Mouse (Mus musculus) right cerebral cortex, adult 18-20 months (tissue): ENCODE data around the gene Olfr193.
"Not testable (repeated sequence)": the region's sequence is repeated elsewhere in the genome, so short reads cannot be mapped to it uniquely, and the experiment has no call there.

Source experiments
- DNase-seq: peaks from one replicate; pipeline ENCODE4 v3.0.0; 2022; ENCODE audit warnings: mixed read lengths

Olfr193 gene

DNA sequence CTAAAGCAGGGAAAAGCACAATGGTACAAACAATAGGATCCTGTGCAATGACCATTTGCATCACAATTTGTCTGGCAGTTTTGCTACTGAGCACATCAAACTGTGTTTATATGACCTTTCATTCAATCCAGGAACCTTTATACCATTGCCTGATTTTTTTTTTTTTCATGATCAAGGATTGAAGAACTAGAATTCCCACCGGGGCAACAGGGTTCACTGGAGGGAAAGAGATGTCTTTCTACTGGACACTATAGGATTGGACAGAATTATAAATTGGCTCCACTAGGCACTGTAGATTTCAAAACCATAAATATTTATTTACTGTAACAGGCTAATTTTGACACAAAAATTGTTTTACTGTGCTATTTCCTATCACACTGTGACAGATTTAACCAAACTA lies at the start of gene Olfr193:
Gene Olfr193, minus strand, starts transcription at position 101 of the 400 bp plus-strand sequence.
- no peak for DNase-seq

DNA sequence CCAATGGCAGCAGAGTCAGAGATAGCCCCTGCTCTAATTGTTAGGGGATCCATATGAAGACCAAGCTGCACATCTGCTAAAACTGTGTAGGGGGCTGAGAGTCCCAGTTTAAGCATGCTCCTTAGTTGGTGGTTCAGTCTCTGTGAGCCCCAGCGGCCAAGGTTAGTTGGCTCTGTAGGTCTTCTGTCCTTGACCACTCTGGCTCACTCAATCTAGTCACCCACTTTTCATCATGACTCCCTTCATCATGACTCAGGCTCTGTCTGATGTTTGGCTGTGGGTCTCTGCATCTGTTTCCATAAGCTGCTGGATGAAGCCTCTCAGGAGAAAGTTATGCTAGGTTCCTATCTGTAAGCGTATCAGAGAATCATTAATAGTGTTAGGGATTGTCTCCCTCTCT lies 40.3 kb upstream of the Olfr193 start:
- DNase-seq: no peak

DNA sequence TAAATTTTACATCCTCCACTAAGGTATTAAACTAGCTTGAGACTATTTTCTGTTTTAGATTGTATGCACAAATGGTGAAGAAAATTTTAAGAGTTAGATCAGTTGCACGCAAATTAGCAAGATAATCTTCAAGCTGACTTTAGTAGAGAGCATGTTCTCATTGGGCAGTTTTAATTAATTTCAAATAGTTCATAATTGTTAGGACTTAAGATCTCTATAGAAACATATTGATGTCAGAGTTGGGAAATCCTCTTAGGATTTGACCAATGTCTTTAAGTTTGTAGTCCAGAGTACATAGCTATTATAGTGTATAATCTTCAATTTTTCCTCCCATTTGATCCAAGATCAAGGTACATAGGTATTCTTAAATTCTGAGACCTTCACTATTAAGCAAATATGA lies 35.1 kb upstream of the Olfr193 start, which contains the start of gene Olfr195:
Gene Olfr195, plus strand, starts transcription at position 301 of the 400 bp plus-strand sequence.
- no peak for DNase-seq

DNA sequence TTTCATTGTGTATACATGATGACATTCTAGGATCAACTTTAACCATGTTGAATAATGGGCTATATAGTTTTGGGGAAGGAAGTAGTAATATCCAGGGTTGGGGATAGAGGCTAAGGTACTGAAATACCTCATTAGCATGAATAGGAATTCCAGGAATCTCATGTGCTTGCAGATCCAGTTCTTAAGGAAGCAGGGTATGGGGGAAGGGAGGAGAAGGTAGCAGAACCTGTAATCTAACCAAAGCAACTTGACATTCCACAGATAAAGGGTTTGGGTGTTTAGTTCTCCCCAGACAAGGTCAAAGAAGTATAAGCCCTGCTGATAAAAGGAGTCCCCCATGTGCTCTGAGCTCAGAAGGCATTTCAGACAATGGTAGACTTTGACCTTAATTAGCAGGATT lies 29.4 kb upstream of the Olfr193 start:
- no peak for DNase-seq

DNA sequence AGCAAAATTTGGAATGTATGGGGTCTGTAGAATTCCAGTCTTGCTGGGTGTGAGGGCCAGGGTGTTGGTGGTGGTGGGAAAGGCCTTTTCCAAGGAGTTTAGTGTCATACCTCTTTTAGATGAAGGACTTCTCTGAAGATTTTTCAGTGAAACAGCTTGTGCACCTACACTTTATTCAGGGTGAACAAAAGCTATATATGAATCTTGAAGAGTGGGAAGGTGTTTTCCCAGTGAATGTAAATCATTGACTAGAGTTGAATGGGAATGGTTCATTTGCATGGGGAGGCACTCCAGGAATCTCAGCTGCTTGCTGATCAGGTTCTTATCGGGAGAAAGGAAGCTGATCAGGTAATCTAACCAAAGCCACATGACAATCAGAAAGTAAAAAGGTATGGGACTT lies 19.1 kb upstream of the Olfr193 start:
- peak; percentile 5 for DNase-seq

DNA sequence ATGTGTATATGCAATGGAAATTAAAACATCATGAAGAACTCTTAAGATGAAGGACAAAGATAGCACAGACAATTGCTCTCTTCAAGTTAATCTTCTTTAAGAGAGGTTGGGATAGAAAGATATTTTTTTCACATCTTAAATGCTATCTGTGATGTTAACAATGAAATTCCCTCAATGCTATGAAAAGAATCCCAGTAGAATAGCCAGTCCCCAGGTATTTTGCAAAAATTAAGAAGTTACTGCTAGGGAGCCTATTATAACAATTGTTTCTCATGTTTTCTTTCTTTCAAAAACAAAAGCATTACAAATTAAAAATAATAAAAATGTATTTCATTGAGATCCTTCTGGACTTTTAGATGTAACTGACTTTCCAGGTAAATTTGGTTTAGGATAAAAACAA lies 9.3 kb upstream of the Olfr193 start, which contains the start of gene Olfr194:
Gene Olfr194, minus strand, starts transcription at position 101 of the 400 bp plus-strand sequence.
- DNase-seq: no peak

DNA sequence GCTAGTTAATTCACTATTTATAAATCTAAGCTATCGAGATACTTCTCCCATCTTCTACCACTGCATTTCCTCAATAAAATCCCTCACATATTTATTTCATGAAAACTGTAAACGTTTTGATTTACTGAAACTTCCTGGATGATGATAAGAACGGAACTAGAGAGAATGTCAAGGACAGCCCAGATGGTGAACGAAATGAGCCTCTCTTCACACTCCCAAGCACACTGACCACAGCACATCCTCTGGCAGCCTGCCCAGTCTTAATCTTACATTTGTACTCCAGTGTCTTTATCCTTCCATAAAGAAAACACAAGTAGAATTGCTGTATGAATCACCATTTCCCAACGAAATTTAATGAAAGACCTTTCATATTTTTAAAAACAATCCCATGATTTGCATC lies 3.2 kb downstream of the Olfr193 start:
- DNase-seq: not testable (repeated sequence)

DNA sequence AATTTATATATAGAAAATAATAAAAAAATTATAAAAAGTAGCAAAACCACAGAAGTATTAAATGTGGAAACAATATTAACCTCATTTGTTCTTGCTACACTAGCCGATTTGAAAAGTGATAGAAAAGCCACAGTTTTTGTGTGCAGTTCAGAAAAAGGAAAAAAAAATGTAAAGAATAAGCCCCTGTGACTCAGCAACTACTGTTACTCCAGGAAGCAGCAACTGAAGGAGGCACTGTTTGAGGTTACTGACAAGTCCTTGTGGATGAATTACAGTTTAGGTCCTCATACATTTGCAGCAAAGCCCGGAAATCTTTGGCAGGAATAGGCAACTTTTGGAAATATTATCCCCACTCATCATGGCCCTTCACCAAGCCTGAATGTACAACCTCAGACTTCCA lies 6.4 kb downstream of the Olfr193 start:
- no peak for DNase-seq

DNA sequence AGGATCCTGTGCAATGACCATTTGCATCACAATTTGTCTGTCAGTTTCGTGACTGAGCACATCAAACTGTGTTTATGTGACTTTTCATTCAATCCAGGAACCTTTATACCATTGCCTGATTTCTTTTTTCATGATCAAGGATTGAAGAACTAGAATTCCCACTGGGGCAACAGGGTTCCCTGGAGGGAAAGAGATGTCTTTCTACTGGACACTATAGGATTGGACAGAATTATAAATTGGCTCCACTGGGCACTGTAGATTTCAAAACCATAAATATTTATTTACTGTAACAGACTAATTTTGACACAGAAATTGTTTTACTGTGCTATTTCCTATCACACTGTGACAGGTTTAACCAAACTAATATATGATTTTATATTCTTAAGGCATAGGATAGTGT lies 22.0 kb downstream of the Olfr193 start, which contains the start of gene Olfr191:
Gene Olfr191, minus strand, starts transcription at position 101 of the 400 bp plus-strand sequence.
- DNase-seq: not testable (repeated sequence)

DNA sequence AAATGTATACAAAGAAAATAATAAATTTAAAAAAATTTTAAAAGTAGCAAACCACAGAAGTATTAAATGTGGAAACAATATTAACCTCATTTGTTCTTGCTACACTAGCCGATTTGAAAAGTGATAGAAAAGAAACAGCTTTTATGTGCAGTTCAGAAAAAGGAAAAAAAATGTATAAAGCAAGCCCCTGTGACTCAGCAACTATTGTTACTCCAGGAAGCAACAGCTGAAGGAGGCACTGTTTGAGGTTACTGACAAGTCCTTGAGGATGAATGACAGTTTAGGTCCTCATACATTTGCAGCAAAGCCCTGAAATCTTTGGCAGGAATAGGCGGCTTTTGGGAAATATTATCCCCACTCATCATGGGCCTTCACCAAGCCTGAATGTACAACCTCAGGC lies 30.6 kb downstream of the Olfr193 start:
- not testable (repeated sequence) for DNase-seq

DNA sequence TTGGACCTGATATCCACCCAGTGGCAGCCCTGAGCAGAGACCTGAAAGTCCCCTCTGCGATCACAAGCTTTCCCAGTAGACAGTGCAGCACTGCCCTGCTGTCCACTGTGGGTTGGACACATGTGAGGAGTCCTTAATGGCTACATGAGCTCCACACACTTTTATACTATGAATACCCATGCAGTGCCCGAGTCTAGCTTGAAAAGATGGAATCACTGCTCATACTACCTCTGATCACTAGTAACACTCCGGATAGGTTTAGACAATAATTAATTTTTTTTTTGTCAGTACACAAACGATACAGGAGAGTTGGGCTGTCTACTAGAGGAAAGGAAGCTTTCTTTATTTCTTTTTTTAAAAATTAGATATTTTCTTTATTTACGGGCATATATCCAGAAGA lies 33.8 kb downstream of the Olfr193 start, which contains the start of gene Olfr190:
Gene Olfr190, minus strand, starts transcription at position 101 of the 400 bp plus-strand sequence.
- DNase-seq: no peak

DNA sequence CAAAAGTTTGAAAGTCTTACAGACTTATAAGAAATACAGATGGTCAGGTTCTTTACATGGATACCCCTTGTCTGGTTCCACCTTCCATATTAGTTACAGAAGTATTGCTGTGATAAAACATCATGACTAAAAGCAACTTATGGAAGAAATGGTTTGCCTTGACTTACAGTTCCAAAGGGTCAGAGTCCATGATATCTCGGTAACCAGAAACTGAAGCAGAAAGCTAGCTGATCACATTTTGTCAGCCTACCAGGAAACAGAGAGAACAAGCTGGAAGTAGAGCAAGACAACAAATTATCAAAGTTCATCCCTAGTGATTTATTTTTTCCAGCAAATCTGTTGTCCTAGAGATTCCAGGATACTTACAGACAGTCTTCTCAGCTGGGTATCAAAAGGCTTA lies 38.2 kb downstream of the Olfr193 start:
- DNase-seq: no peak

DNA sequence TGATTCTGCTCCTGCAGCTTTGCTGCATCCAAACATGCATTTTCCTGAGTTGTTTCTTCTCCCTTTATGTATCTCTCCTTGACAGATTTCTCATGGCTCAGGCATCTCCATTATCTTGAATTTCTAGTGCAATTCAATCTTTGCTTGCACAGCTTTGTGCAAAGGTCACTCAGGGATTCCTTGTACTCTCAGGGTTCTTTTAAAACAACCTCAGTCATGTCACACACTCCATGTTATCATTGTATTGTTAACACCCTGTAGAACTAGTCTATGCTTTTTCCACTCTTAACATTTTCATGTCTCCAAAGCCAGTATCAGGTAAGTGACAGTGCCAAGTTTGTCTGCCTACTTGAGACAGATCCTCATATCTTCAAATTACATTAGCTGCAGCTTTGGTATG lies 39.9 kb downstream of the Olfr193 start:
- no peak for DNase-seq

DNA sequence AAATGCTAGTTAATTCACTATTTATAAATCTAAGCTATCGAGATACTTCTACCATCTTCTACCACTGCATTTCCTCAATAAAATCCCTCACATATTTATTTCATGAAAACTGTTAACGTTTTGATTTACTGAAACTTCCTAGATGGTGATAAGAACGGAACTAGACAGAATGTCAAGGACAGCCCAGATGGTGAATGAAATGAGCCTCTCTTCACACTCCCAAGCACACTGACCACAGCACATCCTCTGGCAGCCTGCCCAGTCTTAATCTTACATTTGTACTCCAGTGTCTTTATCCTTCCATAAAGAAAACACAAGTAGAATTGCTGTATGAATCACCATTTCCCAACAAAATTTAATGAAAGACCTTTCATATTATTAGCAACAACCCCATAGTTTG lies 49.3 kb downstream of the Olfr193 start:
- not testable (repeated sequence) for DNase-seq
